ENCODE assay signal across 8 mouse cellular contexts in the genomic region with DNA sequence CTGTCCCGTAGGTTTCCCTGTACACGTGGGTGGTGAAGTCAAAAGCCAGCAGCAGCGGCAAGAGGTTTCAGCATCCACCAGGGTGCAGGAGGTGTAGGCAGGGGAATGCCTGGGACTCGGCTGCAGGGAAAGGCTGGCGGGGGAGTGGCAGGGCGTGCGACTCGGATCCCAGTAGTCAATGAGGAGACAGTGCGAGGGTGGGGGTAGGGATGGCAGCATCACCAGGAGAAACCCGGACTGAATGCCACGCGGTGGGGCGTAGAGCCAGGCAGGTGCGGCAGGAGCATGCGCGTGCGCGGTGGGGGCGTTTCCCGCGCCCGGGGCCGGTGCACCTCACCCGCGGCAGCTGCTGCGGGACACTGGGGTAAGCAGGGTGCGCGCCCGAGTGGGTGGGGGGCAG. TPM values are rescaled to one million over a fixed set of nuclear protein-coding genes. Genes with fewer than 3 reads are reported as not detected.
DNase-seq lines count a peak whose midpoint lies in the region; ATAC-seq and TF ChIP-seq lines count a peak whose summit lies in the region.

A gene (plus strand): TSS at position 271 of the 400 bp plus-strand sequence.

- TF ChIP-seq CTCF in midbrain, postnatal 0 days (IDR thresholded peaks at IDR 0.05), result peak; percentile 59

- H3K9me3 ChIP-seq in megakaryocyte, embryonic 14.5 days, result peaks cover 31% of the 10 kb centered on the region
- no peaks in the 10 kb centered on the region for H3K9me3 ChIP-seq in midbrain, postnatal 0 days (ENCODE audit: low read length)

- H3K4me1 ChIP-seq in megakaryocyte, embryonic 14.5 days, result no peaks in the 10 kb centered on the region; the same call in 1 of the 2 replicates
- no peaks in the 10 kb centered on the region for H3K4me1 ChIP-seq in midbrain, postnatal 0 days (ENCODE audit: insufficient read depth, low read length)

- no peak for ATAC-seq in megakaryocyte, adult 5-6 weeks (ENCODE audit: poor library complexity, severe bottlenecking)
- peak; percentile 22; the same call in 1 of the 2 replicates for ATAC-seq in granulocyte monocyte progenitor cell, adult 5-6 weeks (replicated peaks; ENCODE audit: poor library complexity, severe bottlenecking)
- ATAC-seq in midbrain, postnatal 0 days (ENCODE audit: low FRiP score), result peak; percentile 90

- H3K36me3 ChIP-seq in megakaryocyte, embryonic 14.5 days (replicated peaks; ENCODE audit: low read length), result no peaks in the 10 kb centered on the region
- H3K36me3 ChIP-seq in midbrain, postnatal 0 days (ENCODE audit: insufficient read depth, low read length), result no peaks in the 10 kb centered on the region

- peaks cover 13% of the 10 kb centered on the region for H3K27me3 ChIP-seq in megakaryocyte, embryonic 14.5 days (replicated peaks)
- H3K27me3 ChIP-seq in midbrain, postnatal 0 days (ENCODE audit: insufficient read depth, low read length), result no peaks in the 10 kb centered on the region

- peak within 1 kb of the TSS; percentile 61 for H3K9ac ChIP-seq in midbrain, postnatal 0 days (replicated peaks; ENCODE audit: low read length, poor library complexity, severe bottlenecking)

- WGBS in midbrain, postnatal 0 days, result under 1% methylated on average over 25 of the region's 29 CpGs

- no peak within 1 kb of the TSS for H3K27ac ChIP-seq in midbrain, postnatal 0 days (ENCODE audit: low read depth, low read length)

- H3K4me2 ChIP-seq in midbrain, postnatal 0 days (ENCODE audit: low read depth, low read length, poor library complexity, severe bottlenecking), result peak within 1 kb of the TSS; percentile 96

- intact Hi-C loops in left cerebral cortex, postnatal 25 days (cut with DNase I), result no loop called here

- peak within 1 kb of the TSS; percentile 8 for H3K4me3 ChIP-seq in megakaryocyte, embryonic 14.5 days (replicated peaks)
- H3K4me3 ChIP-seq in midbrain, postnatal 0 days (ENCODE audit: low read depth, low read length), result peak within 1 kb of the TSS; percentile 71

- peak; percentile 42 to 48 for DNase-seq in cerebellum, postnatal 36 days
- peak; percentile 28 for DNase-seq in left cerebral cortex, postnatal 25 days (ENCODE audit: low spot score in 2 of 2)
- DNase-seq in midbrain, postnatal 0 days (ENCODE audit: low spot score), result peak; percentile 48
- DNase-seq in urinary bladder, postnatal 10 days (ENCODE audit: low spot score), result no peak
- no peak for DNase-seq in natural killer cell, adult 2 months (ENCODE audit: low spot score in 2 of 2)

RNA-seq across cellular contexts. Expression of the gene that starts here (rescaled TPM):
- polyA plus RNA-seq in megakaryocyte, embryonic 14.5 days (2012; ENCODE audit: insufficient read depth, low replicate concordance), result not detected in 2 replicates
- total RNA-seq in megakaryocyte, adult 5-6 weeks (2015), result not detected in 2 replicates
- total RNA-seq in megakaryocyte, adult 5-6 weeks (2017), result not detected in 2 replicates
- total RNA-seq in granulocyte monocyte progenitor cell, adult 5-6 weeks (2014; fragmentation: Nextera tagmentation), result not detected in 2 replicates
- total RNA-seq in granulocyte monocyte progenitor cell, adult 5-6 weeks (2017), result not detected in 2 replicates
- 1 to 10 TPM; 2.0 to 2.7 TPM for total RNA-seq in left cerebral cortex, postnatal 25 days (2021)
- 6.7 and 8.5 TPM in 2 replicates for total RNA-seq in midbrain, postnatal 0 days (2014; rRNA removed)
- polyA plus RNA-seq in midbrain, postnatal 0 days (2015; fragmentation: Nextera tagmentation; extraction: Ambion mirVana), result 4.8 and 5.7 TPM in 2 replicates

Comparison
In these comparisons a context has a peak if more than half of its experiments do, and no peak if none do; other contexts are left out.
1. Peak in ATAC-seq in granulocyte monocyte progenitor cell, adult 5-6 weeks; RNA of the gene not detected or under 1 TPM.
2. DNase-seq: peak in cerebellum, postnatal 36 days (2 of 2), left cerebral cortex, postnatal 25 days (2 of 2) and midbrain, postnatal 0 days (single experiment); none in urinary bladder, postnatal 10 days (single experiment) and natural killer cell, adult 2 months (0 of 2).